Mouse (Mus musculus): ENCODE data around the gene Neurod4. TPM values are rescaled to one million over a fixed set of nuclear protein-coding genes. Genes with fewer than 3 reads are reported as not detected.
"Not testable (repeated sequence)": the region's sequence is repeated elsewhere in the genome, so short reads cannot be mapped to it uniquely, and the experiment has no call there.

Neurod4 gene
- polyA plus RNA-seq, 1 experiment from 2014 or later = 59.2 TPM

GRCm38 (mm10) chr10:130311534-130312227, 31.6 kb upstream of the Neurod4 start:
- DNase-seq (ENCODE audit: low spot score) = no peak
- no peak overlapping the region for H3K4me2 ChIP-seq (ENCODE audit: low read depth)
- WGBS = 91% methylated on average over 2 of the region's 2 CpGs

DNA sequence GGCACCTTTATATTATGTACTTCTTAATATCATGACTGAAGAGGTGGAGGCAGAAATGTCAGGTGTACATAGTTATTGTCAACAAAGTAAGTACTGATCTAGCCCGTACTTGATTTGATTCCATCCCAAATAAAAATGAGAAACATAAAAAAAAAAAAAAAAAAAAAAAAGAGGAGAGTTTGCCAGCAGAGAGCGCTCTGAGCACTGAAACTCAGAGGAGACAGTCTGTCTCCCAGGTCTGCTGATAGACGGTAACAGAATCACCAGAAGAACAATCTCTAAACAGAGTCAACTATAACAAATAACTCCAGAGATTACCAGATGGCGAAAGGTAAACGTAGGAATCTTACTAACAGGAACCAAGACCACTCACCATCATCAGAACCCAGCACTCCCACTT, 24.1 kb upstream of the Neurod4 start:
- H3K27me3 ChIP-seq (ENCODE audit: control insufficient read depth, insufficient read depth, low read length); ATAC-seq (ENCODE audit: insufficient read depth, low FRiP score, low TSS enrichment); H3K9ac ChIP-seq (ENCODE audit: low read length); H3K4me1 ChIP-seq (ENCODE audit: control insufficient read depth, insufficient read depth, low read length); H3K9me3 ChIP-seq (ENCODE audit: control insufficient read depth, low read length); H3K4me2 ChIP-seq (ENCODE audit: low read depth); DNase-seq (ENCODE audit: low spot score); H3K36me3 ChIP-seq (ENCODE audit: control insufficient read depth, insufficient read depth, low read length); H3K4me3 ChIP-seq (ENCODE audit: low read depth, low read length); H3K27ac ChIP-seq (ENCODE audit: low read depth, low read length): not testable (repeated sequence)
- WGBS = 90% methylated on average over 3 of the region's 5 CpGs

More at GRCm38 (mm10) chr10:130311534-130312227, 31.6 kb upstream of the Neurod4 start:
- no peak overlapping the region for H3K27ac ChIP-seq (ENCODE audit: low read depth, low read length)
- no peak overlapping the region for H3K4me3 ChIP-seq (ENCODE audit: low read depth, low read length)
- H3K4me1 ChIP-seq (ENCODE audit: control insufficient read depth, insufficient read depth, low read length) = no peaks in the 10 kb centered on the region
- H3K27me3 ChIP-seq (ENCODE audit: control insufficient read depth, insufficient read depth, low read length) = no peaks in the 10 kb centered on the region
- H3K36me3 ChIP-seq (ENCODE audit: control insufficient read depth, insufficient read depth, low read length) = no peaks in the 10 kb centered on the region
- no peak for ATAC-seq (ENCODE audit: insufficient read depth, low FRiP score, low TSS enrichment)
- no peaks in the 10 kb centered on the region for H3K9me3 ChIP-seq (ENCODE audit: control insufficient read depth, low read length)
- no peak overlapping the region for H3K9ac ChIP-seq (ENCODE audit: low read length)

- H3K27me3 ChIP-seq (ENCODE audit: control insufficient read depth, insufficient read depth, low read length); H3K9ac ChIP-seq (ENCODE audit: low read length); H3K27ac ChIP-seq (ENCODE audit: low read depth, low read length); H3K4me1 ChIP-seq (ENCODE audit: control insufficient read depth, insufficient read depth, low read length); DNase-seq (ENCODE audit: low spot score); ATAC-seq (ENCODE audit: insufficient read depth, low FRiP score, low TSS enrichment); H3K9me3 ChIP-seq (ENCODE audit: control insufficient read depth, low read length); H3K36me3 ChIP-seq (ENCODE audit: control insufficient read depth, insufficient read depth, low read length); H3K4me3 ChIP-seq (ENCODE audit: low read depth, low read length); H3K4me2 ChIP-seq (ENCODE audit: low read depth): not testable (repeated sequence)
- 22% methylated on average over 4 of the region's 4 CpGs for WGBS
These were observed 18.7 kb upstream of the Neurod4 start for GRCm38 (mm10) chr10:130298748-130299147.

DNA sequence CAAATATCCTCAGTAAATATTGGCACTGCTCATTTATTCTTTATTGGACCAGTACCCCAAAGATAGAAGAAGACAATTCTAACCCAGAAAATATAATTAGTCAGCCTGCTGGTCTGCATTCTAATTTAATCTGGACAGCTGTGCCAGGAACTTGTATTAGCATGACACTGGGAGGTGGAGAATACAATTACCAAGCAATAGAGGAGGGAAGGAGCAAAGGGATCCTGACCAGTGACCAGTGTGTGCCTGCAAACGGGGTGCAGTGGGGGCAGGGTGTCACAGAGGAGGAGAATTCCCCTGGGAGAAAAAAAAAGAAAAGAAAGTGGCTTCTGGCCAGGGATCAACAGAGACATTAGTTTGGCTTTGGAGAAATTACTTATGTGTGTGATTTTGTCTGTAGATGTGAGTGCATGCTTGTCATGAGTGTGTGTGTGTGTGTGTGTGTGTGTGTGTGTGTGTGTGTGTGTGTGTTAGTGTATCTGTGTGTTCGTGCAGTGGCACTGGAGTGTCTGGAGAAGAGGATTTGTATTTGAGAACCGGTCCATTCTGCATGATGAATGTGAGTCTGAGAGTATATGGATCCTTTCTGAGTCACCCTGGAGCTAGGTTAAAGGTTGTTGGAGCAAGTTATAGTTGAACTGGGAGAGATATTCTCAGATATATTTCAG, 13.8 kb upstream of the Neurod4 start:
- Histone ChIP-seq H3K36me3 (ENCODE audit: control insufficient read depth, insufficient read depth, low read length) (no peaks in the 10 kb centered on the region), H3K9ac (ENCODE audit: low read length) (no peak overlapping the region), H3K27ac (ENCODE audit: low read depth, low read length) (0 out of 2 replicates have a peak overlapping the region, but pooled peaks have one; percentile 1), H3K27me3 (ENCODE audit: control insufficient read depth, insufficient read depth, low read length) (no peaks in the 10 kb centered on the region), H3K9me3 (ENCODE audit: control insufficient read depth, low read length) (no peaks in the 10 kb centered on the region), H3K4me1 (ENCODE audit: control insufficient read depth, insufficient read depth, low read length) (peaks cover 6% of the 10 kb centered on the region; the same call in 1 of the 2 replicates), H3K4me2 (ENCODE audit: low read depth) (no peak overlapping the region), H3K4me3 (ENCODE audit: low read depth, low read length) (no peak overlapping the region)
- 11% methylated on average over 3 of the region's 3 CpGs for WGBS
- ATAC-seq (ENCODE audit: insufficient read depth, low FRiP score, low TSS enrichment) (peak; percentile 88), DNase-seq (ENCODE audit: low spot score) (peak; percentile 31)

GRCm38 (mm10) chr10:130288007-130288406, 8.0 kb upstream of the Neurod4 start:
- no peak overlapping the region for H3K27ac ChIP-seq (ENCODE audit: low read depth, low read length)
- DNase-seq (ENCODE audit: low spot score) = no peak

DNA sequence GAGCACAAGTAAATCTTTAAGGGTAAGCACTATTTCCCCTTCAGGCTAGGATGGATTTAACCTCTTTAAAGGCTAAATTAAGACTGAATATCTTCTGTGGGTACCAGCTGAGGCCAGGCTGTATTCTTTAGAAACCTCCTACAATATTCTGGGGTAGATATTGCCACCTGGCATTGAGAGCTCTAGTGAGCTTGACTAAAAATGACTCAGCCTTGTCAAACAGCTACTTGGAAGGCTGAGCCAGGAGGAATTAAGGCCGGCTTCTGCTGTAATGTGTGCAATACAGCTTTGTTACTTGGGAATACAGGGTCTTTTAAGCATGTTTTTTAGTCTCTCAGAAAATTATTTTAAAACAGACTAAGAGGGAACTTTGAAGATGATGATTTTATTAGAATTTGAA, 7.2 kb upstream of the Neurod4 start:
- H3K36me3 ChIP-seq (ENCODE audit: control insufficient read depth, insufficient read depth, low read length) = no peaks in the 10 kb centered on the region
- no peak overlapping the region for H3K4me3 ChIP-seq (ENCODE audit: low read depth, low read length)
- ATAC-seq (ENCODE audit: insufficient read depth, low FRiP score, low TSS enrichment) (no peak), DNase-seq (ENCODE audit: low spot score) (no peak)
- no peaks in the 10 kb centered on the region for H3K9me3 ChIP-seq (ENCODE audit: control insufficient read depth, low read length)
- H3K9ac ChIP-seq (ENCODE audit: low read length) = no peak overlapping the region
- H3K4me2 ChIP-seq (ENCODE audit: low read depth) = no peak overlapping the region
- no peaks in the 10 kb centered on the region for H3K27me3 ChIP-seq (ENCODE audit: control insufficient read depth, insufficient read depth, low read length)
- H3K4me1 ChIP-seq (ENCODE audit: control insufficient read depth, insufficient read depth, low read length) = no peaks in the 10 kb centered on the region
- no peak overlapping the region for H3K27ac ChIP-seq (ENCODE audit: low read depth, low read length)
- WGBS = 61% methylated on average over 1 of the region's 1 CpGs

More at GRCm38 (mm10) chr10:130288007-130288406, 8.0 kb upstream of the Neurod4 start:
- no peaks in the 10 kb centered on the region for H3K36me3 ChIP-seq (ENCODE audit: control insufficient read depth, insufficient read depth, low read length)
- no peak overlapping the region for H3K9ac ChIP-seq (ENCODE audit: low read length)
- no peak overlapping the region for H3K4me2 ChIP-seq (ENCODE audit: low read depth)
- no peaks in the 10 kb centered on the region for H3K27me3 ChIP-seq (ENCODE audit: control insufficient read depth, insufficient read depth, low read length)
- peak; percentile 53; the same call in 1 of the 2 replicates for ATAC-seq (ENCODE audit: insufficient read depth, low FRiP score, low TSS enrichment)
- H3K9me3 ChIP-seq (ENCODE audit: control insufficient read depth, low read length) = no peaks in the 10 kb centered on the region
- H3K4me3 ChIP-seq (ENCODE audit: low read depth, low read length) = no peak overlapping the region
- no peaks in the 10 kb centered on the region for H3K4me1 ChIP-seq (ENCODE audit: control insufficient read depth, insufficient read depth, low read length)
- WGBS = 41% methylated on average over 3 of the region's 3 CpGs

DNA sequence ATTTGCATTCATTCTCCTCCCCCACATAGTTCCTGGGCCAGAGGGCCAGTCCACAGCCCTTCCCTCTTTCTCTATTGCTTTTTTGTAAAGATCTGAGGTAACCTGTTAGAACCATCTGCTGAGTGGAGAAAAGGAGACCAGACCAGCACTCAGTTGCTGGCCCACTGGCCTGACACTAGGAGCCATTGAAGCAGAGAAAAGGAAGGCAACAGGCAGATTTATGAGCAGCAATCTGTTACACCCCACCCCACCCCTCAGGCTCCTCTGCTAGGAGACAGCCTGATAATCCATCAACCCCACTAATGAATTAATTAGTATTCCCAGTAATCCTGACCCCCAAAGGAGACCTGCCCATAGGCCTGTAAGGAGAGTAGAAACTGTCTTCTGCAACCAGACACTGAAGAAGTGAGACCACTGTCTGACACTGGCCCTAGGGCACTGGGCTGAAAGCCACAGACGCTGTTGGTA, 2.0 kb upstream of the Neurod4 start:
- Histone ChIP-seq H3K4me1 (ENCODE audit: control insufficient read depth, insufficient read depth, low read length) (0 out of 2 replicates have a peak, but pooled peaks cover 7% of the 10 kb centered on the region), H3K36me3 (ENCODE audit: control insufficient read depth, insufficient read depth, low read length) (no peaks in the 10 kb centered on the region), H3K27ac (ENCODE audit: low read depth, low read length) (0 out of 2 replicates have a peak overlapping the region, but pooled peaks have one; percentile 2), H3K9ac (ENCODE audit: low read length) (no peak overlapping the region), H3K4me3 (ENCODE audit: low read depth, low read length) (no peak overlapping the region), H3K4me2 (ENCODE audit: low read depth) (no peak overlapping the region), H3K27me3 (ENCODE audit: control insufficient read depth, insufficient read depth, low read length) (no peaks in the 10 kb centered on the region), H3K9me3 (ENCODE audit: control insufficient read depth, low read length) (no peaks in the 10 kb centered on the region)
- DNase-seq (ENCODE audit: low spot score) (peak; percentile 53), ATAC-seq (ENCODE audit: insufficient read depth, low FRiP score, low TSS enrichment) (peak; percentile 89)
- 4% methylated on average over 1 of the region's 1 CpGs for WGBS

DNA sequence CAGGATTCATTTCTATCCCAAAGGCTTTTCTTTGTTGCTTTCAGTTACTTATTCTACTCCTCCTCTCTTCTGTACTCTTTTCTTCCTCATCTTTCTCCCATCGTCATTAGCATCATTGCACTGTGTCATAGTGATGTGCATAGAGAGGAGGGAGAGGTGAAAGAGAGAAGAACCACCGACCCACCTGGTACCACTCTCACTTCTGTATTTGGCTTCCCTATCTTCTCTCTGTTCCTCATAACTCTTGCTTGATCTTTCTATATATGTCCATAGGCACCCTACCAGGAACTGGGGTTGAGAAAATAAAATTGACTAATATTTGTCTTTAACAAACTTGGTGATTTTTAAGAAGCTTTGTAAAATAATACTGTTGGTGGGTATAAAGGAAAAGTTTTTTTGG, 3.5 kb downstream of the Neurod4 start:
- Histone ChIP-seq H3K4me3 (ENCODE audit: low read depth, low read length) (no peak overlapping the region), H3K27me3 (ENCODE audit: control insufficient read depth, insufficient read depth, low read length) (no peaks in the 10 kb centered on the region), H3K4me1 (ENCODE audit: control insufficient read depth, insufficient read depth, low read length) (0 out of 2 replicates have a peak, but pooled peaks cover 3% of the 10 kb centered on the region), H3K9me3 (ENCODE audit: control insufficient read depth, low read length) (no peaks in the 10 kb centered on the region), H3K36me3 (ENCODE audit: control insufficient read depth, insufficient read depth, low read length) (no peaks in the 10 kb centered on the region), H3K9ac (ENCODE audit: low read length) (no peak overlapping the region), H3K27ac (ENCODE audit: low read depth, low read length) (no peak overlapping the region), H3K4me2 (ENCODE audit: low read depth) (peak overlapping the region; percentile 14)
- 66% methylated on average over 2 of the region's 2 CpGs for WGBS
- ATAC-seq (ENCODE audit: insufficient read depth, low FRiP score, low TSS enrichment) (no peak), DNase-seq (ENCODE audit: low spot score) (no peak)

Measured in neural tube, embryonic 11.5 days (tissue).